Mouse (Mus musculus) lung, postnatal 36 days (tissue): ENCODE results near the gene Xlr5c.
"Not testable (repeated sequence)": the region's sequence is repeated elsewhere in the genome, so short reads cannot be mapped to it uniquely, and the experiment has no call there.

Source experiments
- DNase-seq: peaks from one replicate; pipeline ENCODE4 v3.0.0; 2022; ENCODE audit warnings: mixed read lengths

Gene Xlr5c

GRCm38 (mm10) chrX:73292876-73293275 lies at the start of gene Xlr5c, which contains the start of gene Xlr5a:
Xlr5c (minus strand) TSS chrX:73292976.
Xlr5a (minus strand) TSS chrX:73292976.
- not testable (repeated sequence) for DNase-seq

DNA sequence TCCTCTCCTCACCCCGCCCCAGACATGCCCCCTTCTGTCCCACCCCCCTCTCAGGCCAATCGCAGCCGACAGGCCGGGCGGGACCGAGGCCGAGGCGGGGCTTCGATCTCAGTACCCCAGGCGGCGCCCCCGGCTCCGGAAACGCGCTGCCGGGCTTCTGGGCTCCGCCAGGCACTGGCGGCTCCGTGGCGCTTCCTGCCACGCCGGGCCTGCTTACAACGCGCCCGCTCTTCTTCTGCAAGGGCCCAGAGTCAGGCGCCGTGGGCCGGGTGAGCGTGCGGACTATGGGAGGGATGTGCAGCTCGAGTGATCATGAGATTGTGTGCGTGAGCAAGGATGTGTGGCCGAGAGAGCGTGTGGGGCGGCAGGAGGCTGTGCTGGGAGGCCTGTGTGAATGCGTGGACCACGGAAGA lies 49.7 kb upstream of the Xlr5c start, which contains the start of gene Zfp275:
Gene Zfp275 (plus strand): TSS at position 139 of the 413 bp plus-strand sequence.
- DNase-seq = peak; percentile 81

DNA sequence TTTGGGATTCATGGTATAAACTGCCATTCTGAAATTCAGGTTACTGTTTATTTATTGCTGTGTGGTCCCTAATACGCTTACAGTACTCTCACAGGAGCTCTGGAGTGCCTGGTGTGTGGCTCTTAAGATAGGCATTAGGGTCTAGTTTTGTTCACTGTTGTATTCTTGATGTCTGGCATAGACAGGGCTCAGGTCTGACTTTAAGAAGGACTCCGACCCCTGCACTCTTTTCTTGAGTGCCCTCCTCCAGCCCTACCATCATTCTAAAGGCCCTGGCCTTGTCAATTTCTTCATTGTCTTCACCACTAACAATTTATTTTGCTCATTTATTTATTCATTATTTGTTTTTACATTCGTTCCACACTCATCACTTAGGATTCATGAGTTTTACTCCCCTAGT lies 49.3 kb upstream of the Xlr5c start:
- DNase-seq = no peak

DNA sequence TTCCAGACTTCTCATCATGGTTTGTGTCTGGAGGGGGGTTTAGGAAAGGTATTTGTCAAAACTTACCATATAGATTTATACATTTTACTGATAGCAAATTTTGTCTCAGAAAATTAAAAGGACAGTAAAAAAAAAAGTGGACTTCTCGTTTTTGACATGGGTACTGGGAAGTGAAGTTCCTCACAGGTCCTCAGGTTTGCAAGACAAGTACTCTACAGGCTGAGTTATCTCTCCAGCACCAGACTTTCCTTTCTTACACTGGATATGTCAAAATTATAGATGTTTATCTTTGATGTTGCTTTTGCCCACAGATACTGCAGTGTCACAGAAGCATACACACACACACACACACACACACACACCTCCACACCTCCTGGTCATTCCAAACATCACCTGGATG lies 48.7 kb upstream of the Xlr5c start:
- DNase-seq = no peak

GRCm38 (mm10) chrX:73336740-73337139 lies 44.0 kb upstream of the Xlr5c start, which contains the start of gene Gm45015:
Gm45015 (minus strand) TSS chrX:73336840.
- no peak for DNase-seq

- no peak for DNase-seq
Measured at GRCm38 (mm10) chrX:73333548-73333947, 40.8 kb upstream of the Xlr5c start.

DNA sequence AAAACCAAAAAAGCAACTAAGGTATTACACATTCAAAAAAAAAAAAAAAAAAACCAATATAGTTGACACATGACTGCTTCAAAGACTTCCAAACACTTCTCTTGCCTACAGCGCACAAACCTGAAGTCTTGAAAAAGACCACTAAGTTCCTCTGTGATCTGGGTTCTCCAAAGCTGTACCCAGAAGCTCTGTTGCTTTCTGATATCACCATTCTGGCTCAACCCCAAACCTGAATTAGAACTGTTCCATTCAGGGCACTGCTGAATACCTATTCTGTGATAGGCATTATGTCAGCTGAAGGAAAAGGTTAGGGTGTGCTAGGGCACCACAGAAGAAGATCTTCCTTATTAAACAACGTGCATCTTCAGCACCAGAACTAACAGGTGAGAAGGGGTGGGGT lies 34.4 kb upstream of the Xlr5c start:
- no peak for DNase-seq

GRCm38 (mm10) chrX:73321029-73321428 lies 28.3 kb upstream of the Xlr5c start:
- no peak for DNase-seq

- DNase-seq = peak; percentile 70
Measured at GRCm38 (mm10) chrX:73312522-73312921, 19.7 kb upstream of the Xlr5c start.

DNA sequence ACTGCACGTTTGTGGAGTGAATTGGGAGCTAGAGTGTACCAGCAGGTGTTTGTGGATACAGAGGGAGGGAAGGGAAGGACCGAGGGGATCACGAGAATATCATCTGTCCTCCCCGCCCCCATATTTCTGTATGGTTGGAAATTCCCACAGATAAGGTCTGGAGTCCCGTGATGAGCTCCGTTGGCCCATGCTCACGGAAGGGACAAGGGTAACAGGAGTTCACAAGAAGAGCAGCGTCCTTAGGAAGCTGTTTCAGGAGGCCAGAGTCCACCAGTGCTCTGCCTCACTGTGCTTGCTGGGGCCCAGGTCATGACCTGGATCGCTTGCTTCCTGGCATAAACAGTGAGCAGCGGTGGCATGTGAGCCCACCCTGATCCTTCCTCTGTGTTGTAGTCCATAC lies 3.0 kb upstream of the Xlr5c start:
- DNase-seq = not testable (repeated sequence)

DNA sequence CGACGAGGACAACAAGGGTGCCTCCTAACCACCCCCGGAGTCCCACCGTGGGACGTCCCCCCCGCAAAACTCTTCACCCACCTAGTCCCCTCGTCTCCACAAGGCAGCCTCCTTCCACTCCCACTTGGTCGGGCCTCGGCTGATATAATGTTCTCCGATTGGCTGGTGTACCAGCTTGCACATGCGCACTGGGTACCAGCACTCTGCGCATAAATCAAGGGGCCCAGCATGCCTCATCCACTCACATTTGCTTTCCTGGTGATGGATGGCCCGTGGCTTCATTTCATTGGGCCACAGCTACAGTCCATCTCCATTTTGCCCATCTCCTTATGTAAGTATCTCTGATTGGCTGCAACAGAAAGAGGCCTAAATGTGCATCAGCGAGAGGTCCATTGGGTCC lies 27.5 kb downstream of the Xlr5c start, which contains the start of gene Xlr3c:
Gene Xlr3c (minus strand): TSS at position 121 of the 400 bp plus-strand sequence.
- not testable (repeated sequence) for DNase-seq

GRCm38 (mm10) chrX:73262428-73262827 lies 30.3 kb downstream of the Xlr5c start:
- DNase-seq = not testable (repeated sequence)

- not testable (repeated sequence) for DNase-seq
Measured at GRCm38 (mm10) chrX:73242821-73243325, 49.9 kb downstream of the Xlr5c start, which contains the start of gene Xlr4c. Xlr4c (minus strand) TSS chrX:73243130.
